Mouse (Mus musculus): ENCODE measurements around the gene Tecr.

GRCm38 (mm10) chr8:83632083-83632707 is 24.4 kb upstream of the Tecr start:
- no peak for TF ChIP-seq EP300 (IDR thresholded peaks at IDR 0.05; ENCODE audit: low read depth)
- TF ChIP-seq CTCF (IDR thresholded peaks at IDR 0.05; ENCODE audit: low read depth) = no peak

Data from heart, postnatal 0 days (tissue).